Mouse (Mus musculus): Measurements from ENCODE around the gene Larp4. TPM values are rescaled to one million over a fixed set of nuclear protein-coding genes. Genes with fewer than 3 reads are reported as not detected.

Gene Larp4
- polyA plus RNA-seq, 1 experiment = 26.4 TPM

DNA sequence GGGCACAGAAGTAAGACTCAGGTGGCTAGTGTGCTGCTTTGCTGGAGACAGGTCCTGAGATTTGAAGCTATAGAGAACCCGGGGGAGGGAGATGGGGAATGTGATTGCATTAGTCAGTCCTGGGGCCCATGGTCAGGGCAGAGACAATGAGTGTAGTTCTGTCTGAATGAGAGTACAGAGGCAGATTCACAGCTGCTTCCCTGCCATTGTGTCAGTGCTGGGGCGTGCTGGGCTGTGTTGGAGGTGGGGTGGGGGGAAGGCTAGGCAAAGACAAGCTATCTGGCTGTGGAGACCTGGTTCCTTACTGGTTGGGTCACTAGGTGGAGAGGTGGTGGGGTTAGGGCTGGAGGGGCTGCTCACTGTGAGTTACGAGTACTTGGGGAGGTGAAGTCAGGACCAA lies 82.9 kb downstream of the Larp4 start:
- peaks cover 37% of the 10 kb centered on the region for H3K4me1 ChIP-seq (ENCODE audit: control insufficient read depth, insufficient read depth, low read length)
- no peak for TF ChIP-seq CTCF (IDR thresholded peaks at IDR 0.05; ENCODE audit: low read depth, low read length)
- TF ChIP-seq POLR2A (IDR thresholded peaks at IDR 0.05; ENCODE audit: borderline replicate concordance, low read depth, low read length) = no peak
- no peak overlapping the region for H3K27ac ChIP-seq (ENCODE audit: insufficient read depth, low read depth, low read length)
- H3K4me3 ChIP-seq (ENCODE audit: insufficient read depth, low read length) = no peak overlapping the region

DNA sequence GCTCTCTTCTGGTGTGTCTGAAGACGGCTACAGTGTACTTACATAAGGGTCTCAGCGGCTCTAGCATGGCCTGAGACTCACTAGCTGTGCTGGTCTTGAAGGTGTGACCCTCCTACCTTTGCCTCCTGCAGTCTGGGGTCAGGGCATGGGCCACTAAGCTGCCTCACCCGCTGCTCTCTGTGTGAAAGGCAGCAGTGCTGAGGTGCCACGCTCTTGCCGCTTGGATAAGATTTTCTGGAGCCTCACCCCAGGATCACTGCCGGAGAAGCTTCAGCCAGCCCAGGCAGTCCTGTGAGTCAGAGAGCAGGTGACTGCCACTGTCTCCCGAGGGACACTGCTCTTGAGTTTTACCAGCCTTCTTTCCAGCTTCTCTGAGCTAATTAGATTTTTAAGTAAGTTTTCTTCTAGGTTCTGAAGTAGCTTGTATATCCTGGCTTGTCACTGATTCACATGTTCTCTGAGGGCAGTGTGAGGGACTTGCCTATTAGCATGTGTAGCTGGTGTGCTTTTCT lies 86.6 kb downstream of the Larp4 start:
- Histone ChIP-seq H3K27ac (ENCODE audit: insufficient read depth, low read depth, low read length) (no peak overlapping the region), H3K4me1 (ENCODE audit: control insufficient read depth, insufficient read depth, low read length) (peaks cover 30% of the 10 kb centered on the region), H3K4me3 (ENCODE audit: insufficient read depth, low read length) (no peak overlapping the region)
- TF ChIP-seq CTCF (IDR thresholded peaks at IDR 0.05; ENCODE audit: low read depth, low read length) (no peak), POLR2A (IDR thresholded peaks at IDR 0.05; ENCODE audit: borderline replicate concordance, low read depth, low read length) (no peak)

DNA sequence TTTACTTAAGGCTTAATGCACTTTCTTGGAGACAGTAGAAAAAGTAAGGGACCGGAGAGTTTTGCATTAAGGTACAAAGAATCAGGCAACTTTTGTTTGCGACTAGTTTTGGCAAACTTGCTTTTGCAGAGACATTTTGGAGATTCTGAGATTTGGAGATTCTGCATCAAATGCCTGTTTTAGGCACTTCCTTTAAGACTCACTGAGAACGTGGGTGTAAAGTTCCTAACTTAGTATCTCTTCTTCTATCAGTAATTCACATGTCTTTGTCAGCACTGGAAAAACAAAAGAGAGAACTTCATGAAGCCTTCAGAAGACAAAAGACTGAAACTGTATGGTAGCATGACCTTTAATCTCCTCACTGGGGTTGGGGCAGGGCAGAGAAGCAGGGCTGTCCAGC lies 87.8 kb downstream of the Larp4 start:
- TF ChIP-seq POLR2A (IDR thresholded peaks at IDR 0.05; ENCODE audit: borderline replicate concordance, low read depth, low read length) (no peak), CTCF (IDR thresholded peaks at IDR 0.05; ENCODE audit: low read depth, low read length) (no peak)
- Histone ChIP-seq H3K4me3 (ENCODE audit: insufficient read depth, low read length) (no peak overlapping the region), H3K27ac (ENCODE audit: insufficient read depth, low read depth, low read length) (no peak overlapping the region), H3K4me1 (ENCODE audit: control insufficient read depth, insufficient read depth, low read length) (peaks cover 25% of the 10 kb centered on the region)

DNA sequence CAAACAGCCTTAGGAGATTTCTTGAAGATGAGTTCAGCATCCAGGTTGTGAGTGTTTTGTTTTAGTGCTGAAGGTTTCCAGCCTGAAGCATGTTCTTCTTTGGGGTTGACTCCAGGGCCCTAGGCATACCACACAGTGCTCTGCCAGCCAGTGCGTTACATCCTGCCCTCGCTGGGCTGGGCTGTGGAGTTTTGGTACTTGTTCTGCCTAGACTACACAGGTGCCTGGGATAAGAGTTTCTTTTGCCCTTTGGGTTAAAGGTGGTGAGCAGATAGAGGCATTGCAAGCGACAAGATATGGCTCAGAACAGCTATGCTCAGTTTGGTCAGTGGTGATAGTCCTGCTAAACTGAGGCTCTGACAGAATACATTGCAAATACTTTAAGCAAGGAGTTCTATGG lies 88.3 kb downstream of the Larp4 start:
- Histone ChIP-seq H3K27ac (ENCODE audit: insufficient read depth, low read depth, low read length) (no peak overlapping the region), H3K4me3 (ENCODE audit: insufficient read depth, low read length) (no peak overlapping the region), H3K4me1 (ENCODE audit: control insufficient read depth, insufficient read depth, low read length) (peaks cover 28% of the 10 kb centered on the region)
- TF ChIP-seq CTCF (IDR thresholded peaks at IDR 0.05; ENCODE audit: low read depth, low read length) (no peak), POLR2A (IDR thresholded peaks at IDR 0.05; ENCODE audit: borderline replicate concordance, low read depth, low read length) (no peak)

DNA sequence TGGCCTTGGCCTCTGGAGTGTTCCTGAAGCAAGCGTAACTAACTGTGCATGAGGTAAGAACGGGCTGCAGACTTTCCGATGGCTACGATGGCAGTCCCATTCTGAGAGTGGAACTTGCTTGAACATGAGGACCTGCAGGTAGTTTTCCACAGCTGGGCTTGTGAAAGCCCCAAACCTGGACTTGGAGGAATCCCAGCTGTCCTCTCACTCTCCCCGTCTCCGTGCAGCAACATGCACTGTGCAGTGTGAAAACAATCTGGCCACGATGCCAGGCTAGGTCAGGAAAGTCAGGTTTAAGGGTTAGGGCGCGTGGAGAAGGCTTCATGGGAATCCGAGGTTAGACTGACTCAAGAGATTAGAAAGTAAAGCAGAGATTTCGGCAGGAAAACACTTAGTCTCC lies 89.0 kb downstream of the Larp4 start:
- TF ChIP-seq CTCF (IDR thresholded peaks at IDR 0.05; ENCODE audit: low read depth, low read length) = no peak
- no peak for TF ChIP-seq POLR2A (IDR thresholded peaks at IDR 0.05; ENCODE audit: borderline replicate concordance, low read depth, low read length)
- H3K4me1 ChIP-seq (ENCODE audit: control insufficient read depth, insufficient read depth, low read length) = peaks cover 29% of the 10 kb centered on the region
- H3K4me3 ChIP-seq (ENCODE audit: insufficient read depth, low read length) = no peak overlapping the region
- H3K27ac ChIP-seq (ENCODE audit: insufficient read depth, low read depth, low read length) = no peak overlapping the region

DNA sequence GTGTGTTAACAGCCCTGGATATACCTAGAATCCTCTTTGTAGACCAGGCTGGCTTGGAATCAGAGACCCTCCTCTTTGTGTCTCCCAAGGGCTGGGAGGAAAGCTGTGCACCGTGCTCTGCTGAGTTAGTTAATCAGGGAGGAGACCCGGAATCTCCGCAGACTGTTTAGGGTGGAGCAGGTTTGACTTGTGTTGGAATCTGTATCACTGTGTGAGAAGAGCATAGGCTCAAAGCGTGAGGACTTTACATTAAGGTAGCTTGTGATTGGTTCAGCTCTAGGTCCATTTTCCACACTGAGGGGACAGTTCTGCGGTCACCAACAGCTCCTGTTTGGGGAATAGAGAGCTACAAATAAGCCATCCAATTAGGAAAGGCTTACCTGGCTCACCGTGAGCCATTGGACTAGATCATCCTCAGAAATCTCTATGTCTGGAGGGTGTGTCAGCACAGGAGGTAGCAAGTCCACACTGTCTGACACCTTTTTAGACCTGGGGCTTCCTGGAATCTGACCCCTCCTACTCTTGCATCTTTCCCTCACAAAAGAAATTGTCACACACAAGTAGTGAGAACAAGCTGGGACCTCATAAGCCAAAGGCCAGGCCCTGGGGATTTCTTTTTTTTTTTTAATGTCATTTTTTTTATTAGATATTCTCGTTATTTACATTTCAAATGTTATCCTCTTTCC lies 89.9 kb downstream of the Larp4 start:
- Histone ChIP-seq H3K4me1 (ENCODE audit: control insufficient read depth, insufficient read depth, low read length) (peaks cover 29% of the 10 kb centered on the region), H3K4me3 (ENCODE audit: insufficient read depth, low read length) (no peak overlapping the region), H3K27ac (ENCODE audit: insufficient read depth, low read depth, low read length) (no peak overlapping the region)
- TF ChIP-seq POLR2A (IDR thresholded peaks at IDR 0.05; ENCODE audit: borderline replicate concordance, low read depth, low read length) = no peak
- TF ChIP-seq CTCF (IDR thresholded peaks at IDR 0.05; ENCODE audit: low read depth, low read length) = no peak

DNA sequence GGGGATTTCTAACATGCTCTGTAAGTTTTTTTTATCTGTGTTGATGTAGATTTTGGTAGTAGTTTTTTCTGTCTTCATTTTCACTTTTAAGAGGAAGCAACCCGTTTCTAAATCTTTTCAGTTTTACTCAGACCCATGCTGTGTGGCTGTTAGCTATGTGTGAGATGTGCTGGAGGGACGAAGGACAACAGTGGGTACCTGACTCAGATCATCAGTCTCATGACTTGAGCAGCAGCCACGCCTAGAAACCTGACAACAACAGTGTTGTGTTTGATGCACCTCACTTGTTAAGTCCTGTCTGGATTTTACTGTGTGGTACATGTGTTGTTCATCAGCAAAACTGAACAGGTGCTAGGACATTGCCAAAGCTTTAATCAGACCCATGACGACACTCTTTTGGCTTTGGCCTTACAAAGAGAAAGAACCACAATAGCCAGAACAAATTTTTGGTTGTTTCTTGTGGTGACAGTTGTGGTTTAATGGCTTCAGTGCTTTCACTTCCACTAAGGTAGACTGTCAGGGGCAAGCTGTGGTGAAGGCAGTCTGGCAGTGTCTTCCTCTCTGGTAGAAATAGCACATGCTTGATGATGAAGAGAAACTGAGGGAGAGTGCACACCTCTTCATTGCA lies 90.8 kb downstream of the Larp4 start:
- no peak overlapping the region for H3K27ac ChIP-seq (ENCODE audit: insufficient read depth, low read depth, low read length)
- H3K4me3 ChIP-seq (ENCODE audit: insufficient read depth, low read length) = no peak overlapping the region
- H3K4me1 ChIP-seq (ENCODE audit: control insufficient read depth, insufficient read depth, low read length) = peaks cover 29% of the 10 kb centered on the region
- TF ChIP-seq CTCF (IDR thresholded peaks at IDR 0.05; ENCODE audit: low read depth, low read length) = no peak

DNA sequence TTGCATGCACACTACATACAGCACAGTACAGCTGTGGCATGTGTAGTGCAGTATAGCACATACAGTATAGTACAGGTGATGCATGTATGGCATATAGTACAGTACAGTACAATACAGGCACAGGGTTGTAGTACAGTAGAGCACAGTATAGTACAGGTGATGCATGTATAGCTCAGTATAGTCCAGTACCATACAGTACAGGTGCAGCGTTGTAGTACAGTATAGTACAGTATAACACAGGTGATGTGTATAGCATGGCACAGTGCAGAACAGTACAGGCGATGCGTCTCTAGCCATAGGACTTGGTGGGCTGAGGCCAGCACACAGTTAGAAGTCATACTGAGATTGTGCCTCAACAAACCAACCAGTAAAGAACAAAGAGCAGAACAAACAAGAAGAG lies 91.5 kb downstream of the Larp4 start:
- no peak for TF ChIP-seq POLR2A (IDR thresholded peaks at IDR 0.05; ENCODE audit: borderline replicate concordance, low read depth, low read length)
- TF ChIP-seq CTCF (IDR thresholded peaks at IDR 0.05; ENCODE audit: low read depth, low read length) = no peak
- Histone ChIP-seq H3K4me1 (ENCODE audit: control insufficient read depth, insufficient read depth, low read length) (peaks cover 29% of the 10 kb centered on the region), H3K4me3 (ENCODE audit: insufficient read depth, low read length) (no peak overlapping the region), H3K27ac (ENCODE audit: insufficient read depth, low read depth, low read length) (no peak overlapping the region)

DNA sequence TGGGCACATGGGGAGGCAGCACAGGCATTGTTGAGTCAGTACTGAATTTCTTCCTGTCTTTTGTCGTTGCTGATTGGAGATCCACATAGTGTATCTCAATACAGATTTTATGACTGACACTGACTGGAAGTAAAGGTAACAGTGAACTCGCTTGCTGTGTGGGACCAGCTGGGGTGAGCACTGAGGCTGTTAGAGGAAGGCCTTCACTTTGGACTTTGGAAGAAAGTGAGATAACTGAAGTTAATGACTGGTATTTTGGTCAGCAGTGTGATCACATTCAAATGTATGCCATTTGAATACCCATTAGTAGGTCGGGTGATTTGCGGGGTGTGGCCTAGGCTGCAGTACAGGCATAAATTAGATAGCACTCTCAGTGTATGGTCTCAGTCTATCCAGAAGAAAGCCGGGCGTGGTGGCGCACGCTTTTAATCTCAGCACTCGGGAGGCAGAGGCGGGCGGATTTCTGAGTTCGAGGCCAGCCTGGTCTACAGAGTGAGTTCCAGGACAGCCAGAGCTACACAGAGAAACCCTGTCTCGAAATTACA lies 93.4 kb downstream of the Larp4 start:
- Histone ChIP-seq H3K4me1 (ENCODE audit: control insufficient read depth, insufficient read depth, low read length) (peaks cover 30% of the 10 kb centered on the region), H3K27ac (ENCODE audit: insufficient read depth, low read depth, low read length) (no peak overlapping the region), H3K4me3 (ENCODE audit: insufficient read depth, low read length) (no peak overlapping the region)
- TF ChIP-seq POLR2A (IDR thresholded peaks at IDR 0.05; ENCODE audit: borderline replicate concordance, low read depth, low read length) = no peak
- no peak for TF ChIP-seq CTCF (IDR thresholded peaks at IDR 0.05; ENCODE audit: low read depth, low read length)

Other genes starting within 250 kb of the Larp4 start
- gene Cox14, start 244.4 kb upstream of the Larp4 start, polyA plus RNA-seq (2012; ENCODE audit: insufficient read depth, insufficient read length, missing spikeins) = 62.3 and 71.3 TPM in 2 replicates
- gene Cers5, start 197.2 kb upstream of the Larp4 start, polyA plus RNA-seq (2012; ENCODE audit: insufficient read depth, insufficient read length, missing spikeins) = 74.9 and 77.3 TPM in 2 replicates
- gene Lima1, start 94.6 kb upstream of the Larp4 start, polyA plus RNA-seq (2012; ENCODE audit: insufficient read depth, insufficient read length, missing spikeins) = 45.3 and 49.3 TPM in 2 replicates
- not detected in 2 replicates for gene Fam186a, start 3.0 kb upstream of the Larp4 start, polyA plus RNA-seq (2012; ENCODE audit: insufficient read depth, insufficient read length, missing spikeins)
- gene Dip2b, start 68.6 kb downstream of the Larp4 start, polyA plus RNA-seq (2012; ENCODE audit: insufficient read depth, insufficient read length, missing spikeins) = 26.2 and 33.0 TPM in 2 replicates

Measured in bone marrow macrophage, adult 2 months (primary cell).